Mouse (Mus musculus) embryonic fibroblast, embryonic 13.5 days (primary cell): ENCODE results near the gene Ccdc13.

ENCODE experiments used
- CTCF ChIP-seq: IDR thresholded peaks from 2 replicates; pipeline ENCODE4 v1.5.1; 2011; ENCODE audit warnings: mild to moderate bottlenecking, control low read depth, low read length, moderate library complexity, borderline replicate concordance; ENCODE audit not compliant: insufficient read depth
- POLR2A ChIP-seq: IDR thresholded peaks from 2 replicates; pipeline ENCODE4 v1.6.1; 2011; ENCODE audit warnings: low read depth, mild to moderate bottlenecking, control low read depth, low read length, moderate library complexity

- TF ChIP-seq CTCF: no peak
- no peak for TF ChIP-seq POLR2A
Observed at GRCm38 (mm10) chr9:121762248-121762647, 77.0 kb downstream of the Ccdc13 start.
